Mouse (Mus musculus): ENCODE measurements around the gene Spg21.

DNA sequence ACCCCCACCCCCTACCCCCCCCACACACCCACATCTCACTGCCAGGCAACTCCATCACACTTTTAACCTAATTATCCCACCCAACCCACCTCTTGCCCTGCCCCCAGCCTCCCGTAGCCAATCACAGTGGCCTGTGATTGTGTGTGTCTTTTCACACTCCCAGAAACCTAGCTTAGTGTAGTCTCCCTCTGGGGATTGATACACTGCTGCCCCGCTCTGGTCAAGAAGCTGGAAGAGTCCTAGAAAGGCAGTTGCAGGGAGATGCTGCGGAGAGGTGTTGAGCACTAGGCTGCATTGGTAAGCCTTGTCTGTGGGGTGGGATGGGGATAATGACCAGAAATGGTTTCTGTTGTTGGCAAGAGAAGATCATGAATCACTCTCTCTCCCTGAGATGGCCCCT is 43.0 kb upstream of the Spg21 start:
- TF ChIP-seq CTCF (IDR thresholded peaks at IDR 0.05; ENCODE audit: extremely low read depth, insufficient read depth, low read length) (peak; percentile 25), POLR2A (IDR thresholded peaks at IDR 0.05; ENCODE audit: extremely low read depth, insufficient read depth, low read length) (no peak)
